Mouse (Mus musculus): ENCODE data around the gene Trim62. TPM values are rescaled to one million over a fixed set of nuclear protein-coding genes. Genes with fewer than 3 reads are reported as not detected.

The Trim62 gene
- polyA plus RNA-seq, 1 experiment from 2014 or later, result 13.1 TPM

DNA sequence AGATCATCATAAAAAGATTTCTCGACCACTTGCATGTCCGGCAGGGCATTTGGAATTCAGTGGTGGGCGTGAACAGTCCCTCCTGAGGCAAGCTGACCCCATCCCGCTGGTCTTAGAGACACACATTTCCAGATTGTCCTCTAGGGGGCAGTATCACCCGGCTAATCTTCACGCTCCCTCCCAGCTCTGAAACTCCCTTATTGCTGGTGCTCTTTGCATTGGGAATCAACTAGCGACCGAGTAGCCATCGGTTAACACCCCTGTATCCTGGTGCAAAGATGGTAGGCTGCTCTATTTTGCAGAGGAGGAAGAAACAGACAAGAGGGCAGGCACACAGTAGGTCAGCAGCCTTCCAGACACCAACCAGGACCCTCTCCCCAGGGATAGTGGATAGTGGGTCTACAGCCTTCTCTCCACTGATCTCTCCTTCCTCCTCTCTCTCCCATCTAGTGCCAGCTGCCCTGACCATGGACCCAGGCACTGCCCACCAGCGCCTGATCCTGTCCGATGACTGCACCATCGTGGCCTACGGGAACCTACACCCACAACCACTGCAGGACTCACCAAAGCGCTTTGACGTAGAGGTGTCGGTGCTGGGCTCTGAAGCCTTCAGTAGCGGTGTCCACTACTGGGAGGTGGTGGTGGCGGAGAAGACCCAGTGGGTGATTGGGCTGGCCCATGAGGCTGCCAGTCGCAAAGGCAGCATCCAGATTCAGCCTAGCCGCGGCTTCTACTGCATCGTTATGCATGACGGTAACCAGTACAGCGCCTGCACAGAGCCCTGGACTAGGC lies 25.4 kb downstream of the Trim62 start:
- Histone ChIP-seq H3K36me3 (ENCODE audit: control insufficient read depth, insufficient read depth, low read length) (no peaks in the 10 kb centered on the region), H3K9me3 (ENCODE audit: control insufficient read depth, low read length) (no peaks in the 10 kb centered on the region), H3K27me3 (ENCODE audit: control insufficient read depth, insufficient read depth, low read length) (no peaks in the 10 kb centered on the region), H3K4me1 (replicated peaks; ENCODE audit: control insufficient read depth, insufficient read depth, low read length) (peaks cover 8% of the 10 kb centered on the region), H3K4me3 (ENCODE audit: low read depth, low read length) (no peak overlapping the region), H3K9ac (ENCODE audit: low read depth, low read length) (no peak overlapping the region), H3K4me2 (replicated peaks; ENCODE audit: low read depth, low read length) (no peak overlapping the region), H3K27ac (ENCODE audit: low read depth, low read length) (no peak overlapping the region)
- 63% methylated on average over 24 of the region's 24 CpGs for WGBS
- peak; percentile 75 for DNase-seq (ENCODE audit: low spot score)
- peak; percentile 35; the same call in 1 of the 2 replicates for ATAC-seq (ENCODE audit: low FRiP score)

- no peak overlapping the region for H3K4me2 ChIP-seq (replicated peaks; ENCODE audit: low read depth, low read length)
- DNase-seq (ENCODE audit: low spot score) (no peak), ATAC-seq (ENCODE audit: low FRiP score) (no peak)
- H3K4me3 ChIP-seq (ENCODE audit: low read depth, low read length), result no peak overlapping the region
- WGBS, result 85% methylated on average over 14 of the region's 14 CpGs
- H3K27me3 ChIP-seq (ENCODE audit: control insufficient read depth, insufficient read depth, low read length), result no peaks in the 10 kb centered on the region
- no peak overlapping the region for H3K9ac ChIP-seq (ENCODE audit: low read depth, low read length)
- H3K36me3 ChIP-seq (ENCODE audit: control insufficient read depth, insufficient read depth, low read length), result no peaks in the 10 kb centered on the region
- H3K4me1 ChIP-seq (replicated peaks; ENCODE audit: control insufficient read depth, insufficient read depth, low read length), result peaks cover 6% of the 10 kb centered on the region
- H3K9me3 ChIP-seq (ENCODE audit: control insufficient read depth, low read length), result no peaks in the 10 kb centered on the region
- no peak overlapping the region for H3K27ac ChIP-seq (ENCODE audit: low read depth, low read length)
Measured at GRCm38 (mm10) chr4:128909378-128909831, 26.0 kb downstream of the Trim62 start.

DNA sequence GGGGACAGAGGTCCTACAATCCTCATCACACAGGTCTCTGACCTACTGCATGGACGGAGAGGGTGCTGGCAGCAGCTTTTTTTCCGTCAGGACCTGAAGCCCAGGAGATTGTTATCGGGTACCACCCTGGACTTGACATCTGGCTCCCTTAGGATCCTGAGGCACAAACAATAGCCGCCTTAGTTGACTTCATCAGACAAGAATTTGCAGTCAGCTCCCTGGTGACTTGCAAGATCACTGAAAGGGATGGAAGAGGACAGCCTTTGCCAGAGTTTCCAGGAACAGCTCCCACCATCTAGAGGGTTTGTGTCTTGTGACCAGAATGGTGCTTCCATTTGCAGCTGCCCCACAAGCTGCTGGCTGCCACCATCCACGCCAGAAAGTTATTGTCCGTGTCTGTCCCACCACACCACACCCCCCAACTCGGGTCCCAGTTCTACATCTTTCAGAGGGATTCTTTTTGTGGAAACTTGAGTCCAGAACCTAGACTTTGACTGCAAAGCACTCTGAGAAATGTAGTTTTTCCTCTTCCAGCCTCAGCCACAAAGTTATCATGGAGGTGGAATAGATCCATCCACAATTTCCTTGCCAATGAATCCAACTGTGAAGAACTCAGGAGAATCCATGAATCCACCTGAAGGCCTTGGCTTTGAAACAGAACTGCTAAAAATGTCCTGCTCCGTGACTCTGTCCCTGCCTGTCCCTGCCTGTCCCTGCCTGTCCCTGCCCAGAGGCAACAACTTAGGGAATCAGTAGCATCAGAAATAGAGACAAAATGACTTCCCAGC lies 27.1 kb downstream of the Trim62 start:
- Histone ChIP-seq H3K4me1 (replicated peaks; ENCODE audit: control insufficient read depth, insufficient read depth, low read length) (peaks cover 4% of the 10 kb centered on the region), H3K4me3 (ENCODE audit: low read depth, low read length) (no peak overlapping the region), H3K36me3 (ENCODE audit: control insufficient read depth, insufficient read depth, low read length) (no peaks in the 10 kb centered on the region), H3K9me3 (ENCODE audit: control insufficient read depth, low read length) (no peaks in the 10 kb centered on the region), H3K27me3 (ENCODE audit: control insufficient read depth, insufficient read depth, low read length) (no peaks in the 10 kb centered on the region), H3K9ac (ENCODE audit: low read depth, low read length) (no peak overlapping the region), H3K27ac (ENCODE audit: low read depth, low read length) (no peak overlapping the region), H3K4me2 (replicated peaks; ENCODE audit: low read depth, low read length) (no peak overlapping the region)
- 82% methylated on average over 8 of the region's 8 CpGs for WGBS
- DNase-seq (ENCODE audit: low spot score) (no peak), ATAC-seq (ENCODE audit: low FRiP score) (no peak)

GRCm38 (mm10) chr4:128912085-128912484 lies 28.7 kb downstream of the Trim62 start:
- Histone ChIP-seq H3K36me3 (ENCODE audit: control insufficient read depth, insufficient read depth, low read length) (no peaks in the 10 kb centered on the region), H3K4me1 (replicated peaks; ENCODE audit: control insufficient read depth, insufficient read depth, low read length) (no peaks in the 10 kb centered on the region), H3K9me3 (ENCODE audit: control insufficient read depth, low read length) (no peaks in the 10 kb centered on the region), H3K27ac (ENCODE audit: low read depth, low read length) (no peak overlapping the region), H3K27me3 (ENCODE audit: control insufficient read depth, insufficient read depth, low read length) (no peaks in the 10 kb centered on the region), H3K4me2 (replicated peaks; ENCODE audit: low read depth, low read length) (no peak overlapping the region), H3K4me3 (ENCODE audit: low read depth, low read length) (no peak overlapping the region), H3K9ac (ENCODE audit: low read depth, low read length) (no peak overlapping the region)
- no peak for DNase-seq (ENCODE audit: low spot score)
- ATAC-seq (ENCODE audit: low FRiP score), result no peak
- WGBS, result 93% methylated on average over 10 of the region's 10 CpGs

DNA sequence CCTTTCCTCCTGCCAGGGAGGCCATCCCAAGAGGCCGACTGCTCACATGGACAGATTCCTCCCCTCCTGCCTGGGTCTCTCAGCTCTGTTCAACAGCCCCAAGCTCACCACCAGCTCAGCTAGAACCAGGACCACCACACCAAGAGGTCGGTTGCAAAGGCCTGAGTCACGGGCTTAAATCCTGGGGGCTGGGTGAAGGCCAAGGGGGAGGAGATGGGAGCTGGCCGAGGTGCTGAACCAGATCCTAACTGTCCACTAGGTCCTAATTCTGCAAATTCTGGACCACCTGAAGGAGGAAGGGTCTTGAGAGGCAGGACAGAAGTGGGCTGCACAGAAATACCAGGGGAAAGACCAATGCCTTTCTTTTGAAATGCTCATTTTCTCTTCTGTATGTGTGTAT lies 30.4 kb downstream of the Trim62 start:
- 19% methylated on average over 4 of the region's 4 CpGs for WGBS
- no peak for ATAC-seq (ENCODE audit: low FRiP score)
- Histone ChIP-seq H3K27ac (ENCODE audit: low read depth, low read length) (no peak overlapping the region), H3K36me3 (ENCODE audit: control insufficient read depth, insufficient read depth, low read length) (no peaks in the 10 kb centered on the region), H3K4me2 (replicated peaks; ENCODE audit: low read depth, low read length) (no peak overlapping the region), H3K4me1 (replicated peaks; ENCODE audit: control insufficient read depth, insufficient read depth, low read length) (no peaks in the 10 kb centered on the region), H3K9ac (ENCODE audit: low read depth, low read length) (no peak overlapping the region), H3K27me3 (ENCODE audit: control insufficient read depth, insufficient read depth, low read length) (no peaks in the 10 kb centered on the region), H3K4me3 (ENCODE audit: low read depth, low read length) (no peak overlapping the region), H3K9me3 (ENCODE audit: control insufficient read depth, low read length) (no peaks in the 10 kb centered on the region)
- peak; percentile 42 for DNase-seq (ENCODE audit: low spot score)

DNA sequence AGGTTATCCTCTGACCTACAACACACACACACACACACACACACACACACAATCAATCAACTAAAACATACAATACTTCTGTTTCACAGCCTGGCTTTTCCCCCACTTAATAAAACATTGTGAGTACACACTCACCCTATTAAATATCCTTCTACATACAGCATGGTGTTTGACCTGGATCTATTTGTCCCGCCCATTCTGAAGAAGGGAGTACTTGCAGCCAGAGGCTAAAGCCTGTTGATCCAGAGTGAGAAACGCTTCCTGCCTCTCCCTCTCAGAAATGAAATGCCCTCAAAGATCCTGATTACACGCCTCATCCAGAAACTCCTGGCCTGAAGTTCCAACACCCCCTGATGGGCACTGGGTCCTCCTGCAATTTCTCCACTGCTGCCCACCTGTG lies 33.7 kb downstream of the Trim62 start:
- ATAC-seq (ENCODE audit: low FRiP score) (no peak), DNase-seq (ENCODE audit: low spot score) (no peak)
- no peaks in the 10 kb centered on the region for H3K36me3 ChIP-seq (ENCODE audit: control insufficient read depth, insufficient read depth, low read length)
- 79% methylated on average over 3 of the region's 3 CpGs for WGBS
- H3K9me3 ChIP-seq (ENCODE audit: control insufficient read depth, low read length), result no peaks in the 10 kb centered on the region
- H3K4me1 ChIP-seq (replicated peaks; ENCODE audit: control insufficient read depth, insufficient read depth, low read length), result no peaks in the 10 kb centered on the region
- H3K4me3 ChIP-seq (ENCODE audit: low read depth, low read length), result no peak overlapping the region
- no peak overlapping the region for H3K9ac ChIP-seq (ENCODE audit: low read depth, low read length)
- no peak overlapping the region for H3K27ac ChIP-seq (ENCODE audit: low read depth, low read length)
- no peaks in the 10 kb centered on the region for H3K27me3 ChIP-seq (ENCODE audit: control insufficient read depth, insufficient read depth, low read length)
- H3K4me2 ChIP-seq (replicated peaks; ENCODE audit: low read depth, low read length), result no peak overlapping the region

GRCm38 (mm10) chr4:128917756-128918155 lies 34.4 kb downstream of the Trim62 start:
- Histone ChIP-seq H3K9ac (ENCODE audit: low read depth, low read length) (no peak overlapping the region), H3K4me3 (ENCODE audit: low read depth, low read length) (no peak overlapping the region), H3K36me3 (ENCODE audit: control insufficient read depth, insufficient read depth, low read length) (no peaks in the 10 kb centered on the region), H3K4me1 (replicated peaks; ENCODE audit: control insufficient read depth, insufficient read depth, low read length) (no peaks in the 10 kb centered on the region), H3K4me2 (replicated peaks; ENCODE audit: low read depth, low read length) (no peak overlapping the region), H3K9me3 (ENCODE audit: control insufficient read depth, low read length) (no peaks in the 10 kb centered on the region), H3K27ac (ENCODE audit: low read depth, low read length) (no peak overlapping the region), H3K27me3 (ENCODE audit: control insufficient read depth, insufficient read depth, low read length) (no peaks in the 10 kb centered on the region)
- DNase-seq (ENCODE audit: low spot score) (no peak), ATAC-seq (ENCODE audit: low FRiP score) (no peak)
- WGBS, result 86% methylated on average over 6 of the region's 6 CpGs

GRCm38 (mm10) chr4:128918187-128918586 lies 34.8 kb downstream of the Trim62 start:
- no peak overlapping the region for H3K4me3 ChIP-seq (ENCODE audit: low read depth, low read length)
- WGBS, result 73% methylated on average over 3 of the region's 3 CpGs
- H3K36me3 ChIP-seq (ENCODE audit: control insufficient read depth, insufficient read depth, low read length), result no peaks in the 10 kb centered on the region
- no peaks in the 10 kb centered on the region for H3K9me3 ChIP-seq (ENCODE audit: control insufficient read depth, low read length)
- no peak overlapping the region for H3K4me2 ChIP-seq (replicated peaks; ENCODE audit: low read depth, low read length)
- DNase-seq (ENCODE audit: low spot score), result no peak
- H3K9ac ChIP-seq (ENCODE audit: low read depth, low read length), result no peak overlapping the region
- H3K27ac ChIP-seq (ENCODE audit: low read depth, low read length), result no peak overlapping the region
- ATAC-seq (ENCODE audit: low FRiP score), result no peak
- no peaks in the 10 kb centered on the region for H3K27me3 ChIP-seq (ENCODE audit: control insufficient read depth, insufficient read depth, low read length)
- H3K4me1 ChIP-seq (replicated peaks; ENCODE audit: control insufficient read depth, insufficient read depth, low read length), result no peaks in the 10 kb centered on the region

All from hindbrain, embryonic 11.5 days (tissue).